Mouse (Mus musculus) kidney, embryonic 15.5 days (tissue): ENCODE measurements at regions not wholly inside any gene's neighbourhood (a gene's known extent, or its start where the extent isn't known, plus 50 kb on each side); places are given as distances from the start of the nearest gene placed in this dataset.

Experiments
- ATAC-seq: fragments of 200-750 bp; cut with Nextera tagmentation; replicated peaks from 2 replicates; pipeline ENCODE4 v1.8.0; 2017; ENCODE audit warnings: moderate TSS enrichment; ENCODE audit not compliant: low FRiP score
- H3K27ac ChIP-seq: fragments of 300-500 bp; sonication (generic); 2 replicates; pipeline ENCODE4 v1.5.1; 2015; ENCODE audit warnings: mild to moderate bottlenecking, inconsistent platforms
- H3K27me3 ChIP-seq: fragments of 300-500 bp; sonication (generic); 2 replicates; pipeline ENCODE4 v1.6.1; 2015; ENCODE audit warnings: inconsistent platforms
- H3K36me3 ChIP-seq: fragments of 300-500 bp; sonication (generic); 2 replicates; pipeline ENCODE4 v1.6.1; 2015; ENCODE audit warnings: inconsistent platforms
- H3K4me1 ChIP-seq: fragments of 300-500 bp; sonication (generic); 2 replicates; pipeline ENCODE4 v1.6.1; 2015; ENCODE audit warnings: inconsistent platforms
- H3K4me2 ChIP-seq: fragments of 300-500 bp; sonication (generic); 2 replicates; pipeline ENCODE4 v1.6.1; 2015; ENCODE audit warnings: moderate library complexity, mild to moderate bottlenecking, inconsistent platforms
- H3K4me3 ChIP-seq: fragments of 300-500 bp; sonication (generic); replicated peaks from 2 replicates; pipeline ENCODE4 v1.5.1; 2015; ENCODE audit warnings: mild to moderate bottlenecking, inconsistent platforms
- H3K9ac ChIP-seq: fragments of 300-500 bp; sonication (generic); 2 replicates; pipeline ENCODE4 v1.6.1; 2015; ENCODE audit warnings: mild to moderate bottlenecking, inconsistent platforms
- H3K9me3 ChIP-seq: fragments of 300-500 bp; sonication (generic); replicated peaks from 2 replicates; pipeline ENCODE4 v1.6.1; 2016; ENCODE audit warnings: inconsistent platforms
- WGBS: fragments of 180-500 bp; shearing (Covaris S2); methylation state at CpG from one replicate; pipeline ENCODE4 v1.1.7; 2015; ENCODE audit warnings: mixed read lengths; 5-methylcytosine and 5-hydroxymethylcytosine counted together

DNA sequence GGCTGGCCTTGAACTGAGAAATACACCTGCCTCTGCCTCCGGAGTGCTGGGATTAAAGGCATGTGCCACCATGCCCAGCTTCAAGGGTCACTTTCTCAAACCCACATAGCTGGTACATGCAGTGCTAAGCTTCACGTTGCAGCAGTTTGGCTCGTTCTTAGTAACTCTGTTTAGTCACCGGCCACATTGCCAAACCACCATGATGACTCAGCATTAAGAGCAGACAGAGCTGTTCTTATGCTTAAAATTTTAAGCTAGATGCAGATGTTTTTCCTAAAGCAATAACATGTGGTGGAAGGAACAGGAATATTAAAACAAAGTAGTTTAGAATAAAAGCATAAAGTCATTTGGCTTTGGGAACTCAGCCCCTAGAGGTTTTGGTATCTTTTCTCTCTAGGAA lies 250.2 kb upstream of the Fshr start:
- H3K36me3 ChIP-seq = no peaks in the 10 kb centered on the region
- WGBS = 85% methylated on average over 4 of the region's 4 CpGs
- no peak overlapping the region for H3K27ac ChIP-seq
- H3K4me1 ChIP-seq = no peaks in the 10 kb centered on the region
- H3K9me3 ChIP-seq = no peaks in the 10 kb centered on the region
- H3K9ac ChIP-seq = no peak overlapping the region
- no peaks in the 10 kb centered on the region for H3K27me3 ChIP-seq
- ATAC-seq = no peak
- H3K4me2 ChIP-seq = no peak overlapping the region
- H3K4me3 ChIP-seq = no peak overlapping the region

DNA sequence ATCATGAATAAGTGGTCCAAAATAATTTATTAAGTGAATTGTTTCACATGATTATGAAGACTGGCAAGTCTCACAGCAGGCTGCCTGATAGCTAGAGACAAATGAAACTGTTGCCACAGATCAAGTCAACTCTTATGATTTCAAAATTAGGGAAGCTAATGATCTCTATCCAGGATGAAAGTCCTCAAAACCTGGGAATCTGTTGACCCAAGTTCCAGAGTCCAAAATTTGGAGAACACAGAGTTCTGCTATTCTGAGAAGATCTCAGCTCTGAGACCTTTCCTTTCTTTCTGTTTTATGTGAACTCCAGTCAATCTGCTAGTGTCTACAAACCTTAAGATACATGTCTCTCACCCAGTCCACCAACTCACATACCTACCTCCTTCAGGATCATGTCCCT lies 248.9 kb upstream of the Fshr start:
- ATAC-seq = no peak
- Histone ChIP-seq H3K4me3 (no peak overlapping the region), H3K27me3 (no peaks in the 10 kb centered on the region), H3K9ac (no peak overlapping the region), H3K4me2 (no peak overlapping the region), H3K36me3 (no peaks in the 10 kb centered on the region), H3K9me3 (no peaks in the 10 kb centered on the region), H3K4me1 (no peaks in the 10 kb centered on the region), H3K27ac (no peak overlapping the region)

DNA sequence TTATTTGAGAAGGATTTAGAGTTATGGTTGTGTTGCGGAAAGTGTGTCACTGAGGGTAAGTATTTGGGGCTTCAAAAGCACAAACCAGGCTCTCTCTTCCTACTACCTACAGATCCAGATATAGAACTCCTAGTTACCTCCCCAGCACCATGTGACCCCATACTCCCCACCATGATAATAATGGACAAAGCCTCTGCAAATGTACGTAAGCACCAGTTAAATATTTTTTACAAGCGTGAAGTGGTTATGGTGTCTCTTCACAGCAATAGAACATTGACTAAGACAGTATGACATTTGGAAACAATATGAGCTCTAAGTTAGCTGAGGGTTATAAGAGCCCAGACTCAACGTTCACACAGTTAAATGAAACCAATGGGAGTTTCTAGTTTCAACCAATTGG lies 233.8 kb upstream of the Fshr start:
- Histone ChIP-seq H3K4me3 (no peak overlapping the region), H3K27me3 (no peaks in the 10 kb centered on the region), H3K9ac (no peak overlapping the region), H3K9me3 (no peaks in the 10 kb centered on the region), H3K27ac (no peak overlapping the region), H3K4me1 (no peaks in the 10 kb centered on the region), H3K4me2 (no peak overlapping the region), H3K36me3 (no peaks in the 10 kb centered on the region)
- ATAC-seq = no peak
- 79% methylated on average over 4 of the region's 4 CpGs for WGBS

DNA sequence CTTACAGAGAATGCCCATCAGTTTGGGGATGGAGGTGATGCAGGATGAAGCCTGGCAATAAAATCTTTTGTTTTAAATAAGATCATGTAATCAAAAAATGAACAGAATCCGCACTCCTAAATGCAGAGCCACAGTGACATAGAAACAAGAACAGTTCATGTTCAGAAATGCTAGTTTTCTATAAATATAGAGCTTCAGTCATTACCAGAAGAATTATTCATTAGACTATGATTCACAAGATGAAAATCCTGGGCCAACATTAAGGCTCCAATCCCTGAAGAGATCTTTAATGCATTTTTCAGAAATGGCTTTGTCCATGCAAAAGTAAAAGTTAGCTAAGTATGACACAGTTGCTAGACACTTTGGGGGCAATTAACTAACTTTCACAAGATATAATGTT lies 209.6 kb upstream of the Fshr start:
- Histone ChIP-seq H3K36me3 (no peaks in the 10 kb centered on the region), H3K9ac (no peak overlapping the region), H3K27ac (no peak overlapping the region), H3K27me3 (no peaks in the 10 kb centered on the region), H3K4me1 (no peaks in the 10 kb centered on the region), H3K9me3 (no peaks in the 10 kb centered on the region), H3K4me3 (no peak overlapping the region), H3K4me2 (no peak overlapping the region)
- no peak for ATAC-seq
- 89% methylated on average over 1 of the region's 1 CpGs for WGBS

DNA sequence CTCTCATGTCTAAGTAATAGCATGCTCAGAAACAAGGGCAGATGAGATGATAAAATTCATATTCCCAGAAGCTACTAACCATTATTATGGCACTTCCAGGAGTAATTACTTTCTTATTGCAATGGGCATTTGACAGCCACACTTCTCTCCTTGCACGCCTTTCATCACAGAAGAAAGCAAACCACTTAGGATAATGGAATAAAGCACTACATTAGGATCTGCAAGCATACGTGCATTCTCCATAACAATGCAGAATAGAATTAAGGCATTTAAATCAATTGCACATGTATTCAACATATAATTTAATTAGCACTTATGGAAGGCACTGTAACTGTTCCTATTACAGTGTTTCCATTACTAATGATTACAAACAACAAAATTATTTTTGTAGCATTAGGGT lies 205.1 kb upstream of the Fshr start:
- Histone ChIP-seq H3K27ac (no peak overlapping the region), H3K9me3 (no peaks in the 10 kb centered on the region), H3K36me3 (no peaks in the 10 kb centered on the region), H3K9ac (no peak overlapping the region), H3K4me1 (no peaks in the 10 kb centered on the region), H3K27me3 (no peaks in the 10 kb centered on the region), H3K4me2 (no peak overlapping the region), H3K4me3 (no peak overlapping the region)
- ATAC-seq = no peak
- WGBS = 82% methylated on average over 2 of the region's 2 CpGs

DNA sequence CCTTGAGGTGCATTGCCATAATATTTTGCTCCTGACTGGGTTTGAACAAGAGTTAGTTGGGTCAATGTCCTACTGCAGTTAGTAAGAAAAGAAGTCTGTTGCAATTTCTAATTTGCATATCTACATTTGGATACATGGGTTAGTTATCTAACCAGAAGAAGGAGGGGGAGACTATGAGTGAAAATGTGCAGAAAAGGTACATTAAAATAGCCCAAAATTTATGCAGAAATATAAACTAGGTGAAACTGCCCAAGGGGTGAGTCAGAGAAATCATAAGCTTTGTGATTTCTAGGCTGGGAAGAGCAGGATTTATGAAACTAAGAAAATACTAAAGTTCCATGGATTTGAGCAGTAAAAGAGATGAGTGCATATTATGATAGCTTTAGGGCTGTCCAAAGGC lies 156.8 kb upstream of the Fshr start:
- Histone ChIP-seq H3K9ac (no peak overlapping the region), H3K27me3 (no peaks in the 10 kb centered on the region), H3K27ac (no peak overlapping the region), H3K36me3 (no peaks in the 10 kb centered on the region), H3K4me2 (no peak overlapping the region), H3K4me3 (no peak overlapping the region), H3K9me3 (no peaks in the 10 kb centered on the region), H3K4me1 (no peaks in the 10 kb centered on the region)
- ATAC-seq = no peak

DNA sequence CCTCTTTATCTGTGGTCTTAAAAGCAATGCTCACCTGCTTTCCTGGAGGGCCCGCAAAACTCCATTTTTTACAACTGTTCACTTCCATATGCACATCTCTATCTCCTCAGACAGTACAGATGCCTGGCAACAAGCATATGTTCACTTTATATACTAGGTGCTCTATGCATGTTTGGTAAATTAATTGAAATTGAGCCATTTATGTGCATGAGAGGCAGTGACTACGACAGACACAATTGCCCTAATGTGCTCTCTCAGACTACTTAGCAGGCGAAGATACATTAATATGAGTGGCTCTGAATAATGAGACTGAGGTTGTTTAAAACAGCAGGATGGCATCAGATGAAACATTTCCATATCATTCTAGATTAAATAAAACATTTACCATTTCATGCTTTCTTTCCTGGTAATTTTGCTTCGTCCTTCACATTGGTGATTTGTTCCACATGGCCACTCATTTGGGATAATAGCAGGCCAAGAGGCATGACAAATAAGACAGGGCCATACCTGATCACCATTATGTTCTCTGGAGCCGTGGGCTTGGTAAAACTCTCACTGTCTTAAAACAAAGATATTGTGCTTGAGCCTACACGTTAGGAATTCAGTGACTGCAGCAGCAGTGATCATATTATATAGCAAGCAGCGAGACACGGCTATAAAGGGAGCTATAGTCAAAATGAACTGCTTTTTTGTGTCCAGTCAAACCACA lies 140.2 kb upstream of the Fshr start:
- H3K4me1 ChIP-seq = no peaks in the 10 kb centered on the region

DNA sequence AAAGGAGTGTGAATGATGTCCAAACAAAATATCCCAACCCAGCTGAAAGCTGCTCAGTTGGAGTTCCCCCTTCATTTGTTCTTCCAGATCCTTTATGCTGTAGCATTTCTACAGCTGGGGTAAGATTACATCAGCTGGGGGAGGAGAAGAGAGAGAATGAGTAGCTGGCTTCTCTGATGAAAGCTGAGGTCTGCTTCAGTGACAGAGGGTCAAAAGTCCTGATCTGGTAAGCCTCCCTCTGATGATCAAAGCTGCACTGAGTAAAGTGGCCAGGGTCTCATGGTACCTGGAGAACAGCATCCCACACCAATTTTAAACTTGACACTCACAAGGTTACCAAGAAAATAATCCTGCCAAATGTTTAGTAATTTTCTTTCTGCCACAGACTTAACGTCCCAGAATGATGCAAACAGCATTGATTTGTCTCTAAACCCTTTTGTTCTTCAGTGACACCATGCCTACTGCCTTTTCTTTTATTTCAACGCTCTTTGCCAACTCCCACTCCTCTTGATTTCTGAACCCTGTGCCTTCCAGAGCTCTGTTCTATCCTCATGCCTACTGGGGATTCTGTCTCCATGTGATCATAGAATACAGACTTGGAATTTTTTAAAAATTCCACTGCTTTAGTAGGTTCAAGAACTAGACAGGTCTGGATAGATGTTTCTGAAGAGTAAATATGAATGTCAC lies 119.3 kb upstream of the Fshr start:
- Histone ChIP-seq H3K36me3 (no peaks in the 10 kb centered on the region), H3K4me2 (no peak overlapping the region), H3K9me3 (no peaks in the 10 kb centered on the region), H3K27me3 (no peaks in the 10 kb centered on the region), H3K4me3 (no peak overlapping the region), H3K27ac (no peak overlapping the region), H3K9ac (no peak overlapping the region), H3K4me1 (no peaks in the 10 kb centered on the region)
- peak; percentile 81 for ATAC-seq
- WGBS = 30% methylated on average over 2 of the region's 2 CpGs

More for the DNA sequence above, 140.2 kb upstream of the Fshr start:
- no peak for ATAC-seq
- Histone ChIP-seq H3K4me2 (no peak overlapping the region), H3K27me3 (no peaks in the 10 kb centered on the region), H3K9ac (no peak overlapping the region), H3K4me3 (no peak overlapping the region), H3K9me3 (no peaks in the 10 kb centered on the region), H3K27ac (no peak overlapping the region), H3K36me3 (no peaks in the 10 kb centered on the region)
- WGBS = 57% methylated on average over 8 of the region's 8 CpGs

DNA sequence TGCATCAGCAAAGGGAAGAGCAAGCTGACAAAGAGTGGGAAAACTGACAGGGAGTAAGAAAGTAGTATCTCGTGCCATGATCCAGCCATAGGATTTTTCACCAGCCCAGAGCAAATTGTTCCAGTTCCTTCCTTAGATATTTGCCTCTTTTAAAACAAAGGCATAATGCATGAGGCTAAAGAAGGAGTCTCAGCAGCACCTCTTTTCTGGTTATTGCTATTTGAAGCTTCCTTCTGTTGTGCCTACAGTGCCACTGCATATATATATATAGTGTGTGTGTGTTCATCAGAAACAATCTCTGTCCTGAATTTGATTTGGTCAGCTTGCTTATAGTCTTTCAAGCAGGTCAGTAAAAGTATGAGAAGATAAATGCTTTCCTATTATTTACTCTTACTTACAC lies 117.9 kb upstream of the Fshr start:
- Histone ChIP-seq H3K27me3 (no peaks in the 10 kb centered on the region), H3K4me2 (no peak overlapping the region), H3K4me1 (no peaks in the 10 kb centered on the region), H3K36me3 (no peaks in the 10 kb centered on the region), H3K9ac (no peak overlapping the region), H3K9me3 (no peaks in the 10 kb centered on the region), H3K4me3 (no peak overlapping the region), H3K27ac (no peak overlapping the region)
- ATAC-seq = no peak
- 89% methylated on average over 1 of the region's 1 CpGs for WGBS

DNA sequence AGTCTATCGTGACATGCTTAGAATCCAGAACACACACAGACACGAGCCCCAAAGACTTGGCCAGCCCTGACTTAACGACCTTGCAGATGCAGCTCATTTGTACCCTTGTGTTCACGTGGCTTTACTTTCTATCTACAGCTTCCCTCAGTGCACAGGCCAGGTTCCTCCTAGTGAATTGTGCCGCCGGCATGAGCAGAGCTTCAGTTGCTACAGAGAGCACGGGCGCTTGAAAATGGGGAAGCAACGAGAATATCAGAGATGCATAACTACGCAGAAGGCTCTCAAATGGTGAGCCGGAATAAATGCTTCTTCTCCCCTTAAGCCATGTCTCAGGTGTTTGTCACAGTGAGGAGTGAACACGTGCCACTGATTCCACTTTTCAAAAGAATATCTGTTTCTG lies 110.7 kb upstream of the Fshr start:
- H3K9me3 ChIP-seq = no peaks in the 10 kb centered on the region
- H3K36me3 ChIP-seq = no peaks in the 10 kb centered on the region
- H3K27ac ChIP-seq = no peak overlapping the region
- no peak for ATAC-seq
- no peaks in the 10 kb centered on the region for H3K27me3 ChIP-seq
- no peak overlapping the region for H3K9ac ChIP-seq
- no peak overlapping the region for H3K4me3 ChIP-seq
- 89% methylated on average over 12 of the region's 12 CpGs for WGBS
- no peak overlapping the region for H3K4me2 ChIP-seq
- H3K4me1 ChIP-seq = no peaks in the 10 kb centered on the region

DNA sequence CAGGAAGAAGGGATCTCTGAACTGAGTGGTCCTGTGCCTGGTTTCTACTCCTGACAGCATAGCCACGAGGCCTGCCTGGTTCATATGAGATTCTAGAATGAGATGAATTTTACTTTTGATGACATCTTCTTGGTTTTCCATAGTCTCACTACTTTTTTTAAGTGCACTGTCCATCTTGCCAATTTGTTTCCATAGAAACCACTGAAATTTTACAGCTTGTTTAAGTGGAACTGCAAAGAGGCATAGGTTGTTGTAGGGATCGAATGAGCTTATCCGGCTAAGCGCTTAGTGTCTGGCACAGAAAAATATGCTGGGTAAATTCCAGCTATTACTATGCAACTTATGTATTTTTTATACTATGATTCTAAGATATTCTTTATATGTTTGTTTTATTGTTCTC lies 100.8 kb upstream of the Fshr start:
- no peaks in the 10 kb centered on the region for H3K9me3 ChIP-seq
- H3K4me2 ChIP-seq = no peak overlapping the region
- no peaks in the 10 kb centered on the region for H3K4me1 ChIP-seq
- no peak for ATAC-seq
- no peak overlapping the region for H3K27ac ChIP-seq
- no peaks in the 10 kb centered on the region for H3K27me3 ChIP-seq
- no peak overlapping the region for H3K4me3 ChIP-seq
- H3K36me3 ChIP-seq = no peaks in the 10 kb centered on the region
- 90% methylated on average over 4 of the region's 4 CpGs for WGBS
- H3K9ac ChIP-seq = no peak overlapping the region

DNA sequence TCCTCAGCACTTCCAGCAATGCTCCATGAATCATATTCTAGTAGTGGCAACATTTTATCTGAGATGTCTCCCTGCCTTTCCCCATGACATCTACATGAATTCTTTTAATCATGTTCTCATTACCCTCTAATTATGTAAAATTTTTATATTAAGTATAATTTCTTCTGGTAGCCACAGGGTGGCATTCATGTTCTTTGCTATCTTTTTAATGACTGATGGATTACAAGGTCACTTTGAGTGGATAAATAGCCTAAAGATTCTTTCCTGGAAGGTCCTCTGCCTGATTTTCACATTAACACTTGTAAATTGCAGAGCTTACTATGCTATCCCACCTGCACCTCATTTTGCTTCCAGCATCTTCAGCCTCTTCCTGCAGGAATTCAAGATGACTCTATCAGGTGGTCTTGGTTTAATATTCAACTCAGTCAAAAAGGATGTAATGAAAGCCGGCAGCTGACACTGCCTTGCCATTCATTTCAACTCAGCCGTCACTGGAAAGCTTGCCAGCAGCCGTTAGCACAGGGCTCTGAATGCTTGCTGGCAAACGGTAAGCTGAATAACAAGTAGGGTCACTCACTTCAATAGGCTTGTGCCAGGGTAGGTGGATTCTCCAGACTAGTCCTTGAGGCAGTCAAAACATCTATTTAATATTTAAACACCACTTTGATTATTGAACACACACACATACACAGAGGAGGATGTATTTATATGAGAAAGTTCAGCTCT lies 97.0 kb upstream of the Fshr start:
- no peaks in the 10 kb centered on the region for H3K4me1 ChIP-seq
- H3K4me3 ChIP-seq = no peak overlapping the region
- no peaks in the 10 kb centered on the region for H3K27me3 ChIP-seq
- WGBS = 77% methylated on average over 4 of the region's 4 CpGs
- ATAC-seq = no peak
- H3K4me2 ChIP-seq = no peak overlapping the region
- no peaks in the 10 kb centered on the region for H3K9me3 ChIP-seq
- no peak overlapping the region for H3K9ac ChIP-seq
- no peak overlapping the region for H3K27ac ChIP-seq
- no peaks in the 10 kb centered on the region for H3K36me3 ChIP-seq
